Mouse (Mus musculus) intestine, postnatal 0 days (tissue): Measurements from ENCODE around the gene Irf7. TPM values are rescaled to one million over a fixed set of nuclear protein-coding genes. Genes with fewer than 3 reads are reported as not detected.

Source experiments
- ATAC-seq: fragments of 200-750 bp; cut with Nextera tagmentation; 2 replicates; pipeline ENCODE4 v1.8.0; 2017; ENCODE audit warnings: mild to moderate bottlenecking, moderate TSS enrichment, moderate library complexity
- H3K27ac ChIP-seq: fragments of 300-500 bp; sonication (generic); 2 replicates; pipeline ENCODE4 v1.5.1; 2014; ENCODE audit warnings: mild to moderate bottlenecking, low read depth, low read length, moderate library complexity
- H3K27me3 ChIP-seq: fragments of 300-500 bp; sonication (generic); replicated peaks from 2 replicates; pipeline ENCODE4 v1.6.1; 2014; ENCODE audit warnings: low read length, mixed read lengths; ENCODE audit not compliant: control insufficient read depth, insufficient read depth
- H3K36me3 ChIP-seq: fragments of 300-500 bp; sonication (generic); 2 replicates; pipeline ENCODE4 v1.6.1; 2014; ENCODE audit warnings: mild to moderate bottlenecking, moderate library complexity; ENCODE audit not compliant: control insufficient read depth, insufficient read depth
- H3K4me1 ChIP-seq: fragments of 300-500 bp; sonication (generic); replicated peaks from 2 replicates; pipeline ENCODE4 v1.6.1; 2014; ENCODE audit warnings: antibody characterized with exemption, low read length, mixed read lengths; ENCODE audit not compliant: control insufficient read depth, insufficient read depth
- H3K4me2 ChIP-seq: fragments of 300-500 bp; sonication (generic); replicated peaks from 2 replicates; pipeline ENCODE4 v1.6.1; 2014; ENCODE audit warnings: low read depth, mild to moderate bottlenecking, moderate library complexity
- H3K4me3 ChIP-seq: fragments of 300-500 bp; sonication (generic); 2 replicates; pipeline ENCODE4 v1.5.1; 2014; ENCODE audit warnings: low read depth, low read length
- H3K9ac ChIP-seq: fragments of 300-500 bp; sonication (generic); 2 replicates; pipeline ENCODE4 v1.6.1; 2014; ENCODE audit warnings: mild to moderate bottlenecking, low read depth, low read length
- H3K9me3 ChIP-seq: fragments of 300-500 bp; sonication (generic); 2 replicates; pipeline ENCODE4 v1.6.1; 2016; ENCODE audit warnings: mixed run types; ENCODE audit not compliant: control insufficient read depth
- CTCF ChIP-seq: sonication (generic); IDR thresholded peaks from 2 replicates; pipeline ENCODE4 v1.5.1; 2016; ENCODE audit warnings: low read depth, mild to moderate bottlenecking, control low read depth, antibody characterized with exemption, moderate library complexity
- WGBS: fragments of 180-500 bp; shearing (Covaris S2); extraction: QIAGEN DNeasy Blood & Tissue Kit; methylation state at CpG from one replicate; pipeline ENCODE4 v1.1.7; 2014; 5-methylcytosine and 5-hydroxymethylcytosine counted together
- polyA plus RNA-seq: library from polyadenylated mRNA; unstranded; fragments of >200 nt; fragmentation: Nextera tagmentation; extraction: Ambion mirVana; gene quantifications from 2 replicates; pipeline ENCODE4 v1.2.1, GENCODE M21; 2015

Irf7 gene
- polyA plus RNA-seq, 1 experiment from 2014 or later: 124 TPM

- Histone ChIP-seq H3K36me3 (peaks cover 3% of the 10 kb centered on the region; the same call in 1 of the 2 replicates), H3K9me3 (no peaks in the 10 kb centered on the region), H3K27me3 (no peaks in the 10 kb centered on the region), H3K9ac (0 out of 2 replicates have a peak overlapping the region, but pooled peaks have one; percentile 60), H3K4me2 (peak overlapping the region; percentile 97), H3K27ac (peak overlapping the region; percentile 93), H3K4me1 (0 out of 2 replicates have a peak, but pooled peaks cover 6% of the 10 kb centered on the region), H3K4me3 (peak overlapping the region; percentile 45; the same call in 1 of the 2 replicates)
- TF ChIP-seq CTCF: no peak
- WGBS: 49% methylated on average over 11 of the region's 11 CpGs
- ATAC-seq: peak; percentile 48
Measured at GRCm38 (mm10) chr7:141277701-141278678, 11.7 kb upstream of the Irf7 start.

DNA sequence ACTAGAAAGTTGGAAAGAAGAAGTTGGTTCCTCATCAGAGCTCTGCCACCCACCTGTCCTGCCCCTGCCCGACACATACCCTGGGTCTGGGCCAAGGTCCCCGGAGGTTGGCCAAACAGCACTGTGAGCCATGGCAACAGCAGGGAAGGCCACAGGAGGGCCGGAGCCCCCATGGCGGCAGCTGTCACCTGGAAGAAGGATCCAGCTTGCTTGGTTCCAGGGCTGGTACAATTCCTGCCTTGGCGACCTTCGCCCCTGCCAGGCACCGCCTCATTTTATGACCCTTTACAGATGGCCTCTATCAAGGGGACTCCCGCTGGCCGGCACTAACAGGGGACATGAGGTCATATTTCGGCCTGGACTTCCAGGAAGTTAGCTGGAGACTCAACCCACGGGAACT is 10.3 kb upstream of the Irf7 start, which contains the start of gene Cdhr5:
Cdhr5 (minus strand) TSS at position 241 of the 400 bp plus-strand sequence.
- H3K4me1 ChIP-seq: 0 out of 2 replicates have a peak, but pooled peaks cover 6% of the 10 kb centered on the region
- H3K4me3 ChIP-seq: peak within 1 kb of the TSS; percentile 47
- ATAC-seq: peak; percentile 80
- 20% methylated on average over 11 of the region's 11 CpGs for WGBS
- peak within 1 kb of the TSS; percentile 66 for H3K9ac ChIP-seq
- H3K27ac ChIP-seq: peak within 1 kb of the TSS; percentile 93
- H3K9me3 ChIP-seq: no peaks in the 10 kb centered on the region
- peaks cover 18% of the 10 kb centered on the region; the same call in 1 of the 2 replicates for H3K36me3 ChIP-seq
- TF ChIP-seq CTCF: no peak
- no peaks in the 10 kb centered on the region for H3K27me3 ChIP-seq
- peak within 1 kb of the TSS; percentile 65 for H3K4me2 ChIP-seq

DNA sequence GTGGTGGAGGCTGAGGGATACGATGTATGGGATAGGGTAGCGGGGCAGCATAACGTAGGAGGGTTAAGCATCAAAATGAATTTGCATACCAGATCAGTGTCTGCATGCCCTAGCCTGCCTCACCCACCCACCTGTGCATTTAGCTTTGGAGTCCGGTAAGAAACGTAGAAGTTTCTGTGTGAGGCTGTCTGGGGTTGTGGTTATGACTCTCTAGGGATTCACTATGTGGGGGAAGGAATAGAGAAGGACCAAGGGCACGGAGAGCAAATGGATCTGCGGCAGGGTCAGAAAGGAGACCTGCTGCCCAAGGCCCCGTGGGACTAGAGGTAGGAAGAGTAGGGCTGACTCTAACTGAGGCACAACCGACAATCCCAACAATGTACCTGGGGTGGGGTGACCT is 9.1 kb upstream of the Irf7 start:
- Histone ChIP-seq H3K9ac (peak overlapping the region; percentile 66; the same call in 1 of the 2 replicates), H3K4me3 (peak overlapping the region; percentile 47), H3K27me3 (no peaks in the 10 kb centered on the region), H3K9me3 (no peaks in the 10 kb centered on the region), H3K27ac (peak overlapping the region; percentile 93; the same call in 1 of the 2 replicates), H3K4me2 (peak overlapping the region; percentile 65), H3K4me1 (0 out of 2 replicates have a peak, but pooled peaks cover 6% of the 10 kb centered on the region), H3K36me3 (peaks cover 22% of the 10 kb centered on the region)
- no peak for ATAC-seq
- 65% methylated on average over 9 of the region's 9 CpGs for WGBS
- TF ChIP-seq CTCF: no peak

- TF ChIP-seq CTCF: no peak
- no peak overlapping the region for H3K9ac ChIP-seq
- ATAC-seq: no peak
- peaks cover 37% of the 10 kb centered on the region for H3K36me3 ChIP-seq
- H3K27ac ChIP-seq: no peak overlapping the region
- H3K4me3 ChIP-seq: no peak overlapping the region
- H3K4me1 ChIP-seq: no peaks in the 10 kb centered on the region
- H3K27me3 ChIP-seq: no peaks in the 10 kb centered on the region
- 81% methylated on average over 3 of the region's 3 CpGs for WGBS
- no peak overlapping the region for H3K4me2 ChIP-seq
- H3K9me3 ChIP-seq: no peaks in the 10 kb centered on the region
Measured at GRCm38 (mm10) chr7:141270631-141271030, 4.3 kb upstream of the Irf7 start.

GRCm38 (mm10) chr7:141269273-141269545 is 2.9 kb upstream of the Irf7 start:
- ATAC-seq: no peak
- Histone ChIP-seq H3K27ac (no peak overlapping the region), H3K4me3 (no peak overlapping the region), H3K4me2 (peak overlapping the region; percentile 21; the same call in 1 of the 2 replicates), H3K4me1 (peaks cover 3% of the 10 kb centered on the region; the same call in 1 of the 2 replicates), H3K9ac (no peak overlapping the region), H3K36me3 (peaks cover 40% of the 10 kb centered on the region), H3K9me3 (no peaks in the 10 kb centered on the region), H3K27me3 (no peaks in the 10 kb centered on the region)
- WGBS: 73% methylated on average over 14 of the region's 14 CpGs
- TF ChIP-seq CTCF: no peak

GRCm38 (mm10) chr7:141268466-141269272 is 2.4 kb upstream of the Irf7 start:
- Histone ChIP-seq H3K4me2 (0 out of 2 replicates have a peak overlapping the region, but pooled peaks have one; percentile 21), H3K36me3 (peaks cover 45% of the 10 kb centered on the region), H3K4me1 (peaks cover 3% of the 10 kb centered on the region; the same call in 1 of the 2 replicates), H3K9ac (no peak overlapping the region), H3K4me3 (no peak overlapping the region), H3K27me3 (no peaks in the 10 kb centered on the region), H3K27ac (peak overlapping the region; percentile 21; the same call in 1 of the 2 replicates), H3K9me3 (no peaks in the 10 kb centered on the region)
- TF ChIP-seq CTCF: no peak
- ATAC-seq: no peak
- 70% methylated on average over 24 of the region's 24 CpGs for WGBS
